Mouse (Mus musculus) neural tube, embryonic 13.5 days (tissue): ENCODE results near the gene Tlr9. TPM values are rescaled to one million over a fixed set of nuclear protein-coding genes. Genes with fewer than 3 reads are reported as not detected.

Source experiments
- ATAC-seq: fragments of 200-750 bp; cut with Nextera tagmentation; 2 replicates; pipeline ENCODE4 v1.8.0; 2017; ENCODE audit warnings: low read depth, mild to moderate bottlenecking, moderate TSS enrichment, moderate library complexity
- H3K27ac ChIP-seq: fragments of 300-500 bp; sonication (generic); replicated peaks from 2 replicates; pipeline ENCODE4 v1.5.1; 2015; ENCODE audit warnings: moderate library complexity, mild to moderate bottlenecking, inconsistent platforms
- H3K27me3 ChIP-seq: fragments of 300-500 bp; sonication (generic); 2 replicates; pipeline ENCODE4 v1.6.1; 2015; ENCODE audit warnings: mild to moderate bottlenecking, inconsistent platforms
- H3K36me3 ChIP-seq: fragments of 300-500 bp; sonication (generic); 2 replicates; pipeline ENCODE4 v1.6.1; 2015; ENCODE audit warnings: mild to moderate bottlenecking, inconsistent platforms
- H3K4me1 ChIP-seq: fragments of 300-500 bp; sonication (generic); replicated peaks from 2 replicates; pipeline ENCODE4 v1.6.1; 2015; ENCODE audit warnings: inconsistent platforms
- H3K4me2 ChIP-seq: fragments of 300-500 bp; sonication (generic); 2 replicates; pipeline ENCODE4 v1.6.1; 2015; ENCODE audit warnings: inconsistent platforms, mild to moderate bottlenecking, moderate library complexity
- H3K4me3 ChIP-seq: fragments of 300-500 bp; sonication (generic); 2 replicates; pipeline ENCODE4 v1.5.1; 2015; ENCODE audit warnings: mild to moderate bottlenecking, inconsistent platforms
- H3K9ac ChIP-seq: fragments of 300-500 bp; sonication (generic); 2 replicates; pipeline ENCODE4 v1.6.1; 2015; ENCODE audit warnings: moderate library complexity, mild to moderate bottlenecking, inconsistent platforms
- H3K9me3 ChIP-seq: fragments of 300-500 bp; sonication (generic); 2 replicates; pipeline ENCODE4 v1.6.1; 2016; ENCODE audit warnings: inconsistent platforms
- WGBS: fragments of 180-500 bp; shearing (Covaris S2); methylation state at CpG from one replicate; pipeline ENCODE4 v1.1.7; 2015; 5-methylcytosine and 5-hydroxymethylcytosine counted together
- polyA plus RNA-seq: library from polyadenylated mRNA; unstranded; fragments of >200 nt; fragmentation: Nextera tagmentation; extraction: Ambion mirVana; gene quantifications from 2 replicates; pipeline ENCODE4 v1.2.1, GENCODE M21; 2015

Tlr9 gene
- polyA plus RNA-seq, 1 experiment from 2014 or later = not detected

DNA sequence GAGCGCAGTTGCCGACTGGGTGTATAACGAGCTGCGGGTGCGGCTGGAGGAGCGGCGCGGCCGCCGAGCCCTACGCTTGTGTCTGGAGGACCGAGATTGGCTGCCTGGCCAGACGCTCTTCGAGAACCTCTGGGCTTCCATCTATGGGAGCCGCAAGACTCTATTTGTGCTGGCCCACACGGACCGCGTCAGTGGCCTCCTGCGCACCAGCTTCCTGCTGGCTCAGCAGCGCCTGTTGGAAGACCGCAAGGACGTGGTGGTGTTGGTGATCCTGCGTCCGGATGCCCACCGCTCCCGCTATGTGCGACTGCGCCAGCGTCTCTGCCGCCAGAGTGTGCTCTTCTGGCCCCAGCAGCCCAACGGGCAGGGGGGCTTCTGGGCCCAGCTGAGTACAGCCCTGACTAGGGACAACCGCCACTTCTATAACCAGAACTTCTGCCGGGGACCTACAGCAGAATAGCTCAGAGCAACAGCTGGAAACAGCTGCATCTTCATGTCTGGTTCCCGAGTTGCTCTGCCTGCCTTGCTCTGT lies 3.8 kb downstream of the Tlr9 start:
- Histone ChIP-seq H3K9me3 (no peaks in the 10 kb centered on the region), H3K4me1 (peaks cover 9% of the 10 kb centered on the region), H3K36me3 (no peaks in the 10 kb centered on the region), H3K4me2 (peak overlapping the region; percentile 65), H3K27me3 (peaks cover 17% of the 10 kb centered on the region), H3K27ac (no peak overlapping the region), H3K9ac (peak overlapping the region; percentile 66), H3K4me3 (peak overlapping the region; percentile 33)
- 4% methylated on average over 34 of the region's 34 CpGs for WGBS
- ATAC-seq = peak; percentile 72

DNA sequence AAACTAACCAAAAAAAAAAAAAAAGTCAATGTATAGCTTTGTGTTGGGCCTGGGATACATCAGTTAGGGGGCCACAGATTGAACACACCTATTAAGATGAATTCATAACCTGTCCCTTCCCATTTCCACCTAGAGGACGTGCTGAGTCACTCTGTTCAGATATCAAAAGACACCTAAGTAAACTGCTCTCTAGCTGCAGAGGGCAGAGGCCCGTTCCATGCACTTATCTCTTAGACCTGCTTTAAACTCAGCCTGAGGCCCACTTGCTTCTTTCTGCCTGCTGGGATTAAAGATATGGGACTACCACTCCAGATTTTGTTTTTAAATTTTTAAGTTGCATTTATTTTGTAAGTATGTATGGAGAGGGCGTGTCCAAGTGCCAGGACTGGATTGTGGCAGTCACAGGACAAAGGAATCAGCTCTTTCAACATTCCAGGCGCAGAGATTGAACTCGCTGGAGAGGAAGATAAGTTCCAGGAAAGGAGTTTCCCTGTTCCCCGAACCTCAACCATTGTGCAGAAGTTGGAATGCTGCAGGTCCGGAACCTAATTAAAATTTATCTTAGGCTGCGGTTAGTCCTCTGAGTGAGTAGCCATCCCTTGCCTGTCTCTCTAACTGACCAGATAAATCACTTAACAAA lies 5.5 kb downstream of the Tlr9 start:
- H3K9ac ChIP-seq = no peak overlapping the region
- peaks cover 17% of the 10 kb centered on the region for H3K27me3 ChIP-seq
- no peak overlapping the region for H3K4me3 ChIP-seq
- WGBS = 77% methylated on average over 8 of the region's 8 CpGs
- peaks cover 7% of the 10 kb centered on the region for H3K36me3 ChIP-seq
- H3K4me1 ChIP-seq = peaks cover 9% of the 10 kb centered on the region
- no peak for ATAC-seq
- H3K27ac ChIP-seq = no peak overlapping the region
- no peak overlapping the region for H3K4me2 ChIP-seq
- H3K9me3 ChIP-seq = no peaks in the 10 kb centered on the region

DNA sequence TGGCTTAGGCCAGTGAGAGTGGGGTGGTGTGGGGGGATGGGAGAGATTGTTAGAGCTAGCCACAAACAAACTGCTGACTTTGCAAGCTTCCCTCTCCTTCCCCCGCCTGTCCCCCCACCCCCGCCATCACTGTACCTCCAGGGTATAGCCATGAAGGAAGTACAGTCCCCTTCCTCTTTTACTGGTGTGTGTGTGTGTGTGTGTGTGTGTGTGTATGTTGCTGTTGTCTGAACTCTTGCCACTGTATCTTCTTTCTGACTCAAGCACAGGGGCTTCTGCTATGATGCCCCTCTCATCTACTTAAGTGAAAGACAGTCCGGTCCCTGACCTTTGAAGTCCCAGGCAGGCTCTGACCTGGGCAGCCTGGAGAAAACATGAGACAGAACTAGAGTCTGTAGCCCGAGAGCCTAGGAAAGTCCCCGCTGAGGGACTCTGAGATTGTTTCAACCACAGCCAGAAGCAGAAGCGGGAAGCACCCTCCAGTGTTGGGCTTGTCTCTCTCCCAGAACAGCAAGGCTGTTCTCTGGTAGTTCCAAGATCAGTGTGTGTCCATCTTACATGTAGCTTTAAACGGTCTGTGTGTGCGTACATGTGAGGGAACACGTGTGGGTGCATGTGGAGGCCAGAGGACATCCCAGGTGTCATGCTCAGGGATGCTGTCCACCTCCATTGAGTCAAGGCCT lies 7.8 kb downstream of the Tlr9 start:
- Histone ChIP-seq H3K27ac (no peak overlapping the region; the same call in 1 of the 2 replicates), H3K27me3 (peaks cover 7% of the 10 kb centered on the region), H3K9ac (no peak overlapping the region), H3K36me3 (peaks cover 30% of the 10 kb centered on the region), H3K4me3 (no peak overlapping the region), H3K4me2 (no peak overlapping the region), H3K9me3 (no peaks in the 10 kb centered on the region), H3K4me1 (peaks cover 9% of the 10 kb centered on the region)
- 83% methylated on average over 9 of the region's 9 CpGs for WGBS
- ATAC-seq = no peak

DNA sequence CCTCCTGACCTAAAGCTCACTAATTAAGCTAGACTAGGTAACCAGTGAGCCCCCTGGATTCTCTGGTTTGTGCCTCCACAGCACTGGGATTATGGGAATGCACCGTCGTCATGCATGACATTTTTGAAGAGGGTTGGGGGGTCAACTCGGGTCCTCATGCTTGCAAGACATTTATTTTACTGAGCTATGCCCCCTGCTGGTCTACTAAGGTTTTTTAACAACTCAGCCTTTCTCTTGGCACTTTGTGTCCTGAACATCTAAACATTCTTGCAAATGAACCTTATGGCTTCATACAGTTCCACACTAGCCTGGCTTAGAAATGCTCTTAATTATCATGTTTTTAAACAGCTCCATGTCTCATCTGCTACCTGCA lies 8.3 kb downstream of the Tlr9 start:
- H3K27ac ChIP-seq = no peak overlapping the region
- no peaks in the 10 kb centered on the region for H3K9me3 ChIP-seq
- peaks cover 2% of the 10 kb centered on the region; the same call in 1 of the 2 replicates for H3K27me3 ChIP-seq
- H3K4me3 ChIP-seq = no peak overlapping the region
- no peak for ATAC-seq
- peaks cover 36% of the 10 kb centered on the region for H3K36me3 ChIP-seq
- H3K4me1 ChIP-seq = peaks cover 8% of the 10 kb centered on the region
- WGBS = 70% methylated on average over 3 of the region's 3 CpGs
- no peak overlapping the region for H3K9ac ChIP-seq
- H3K4me2 ChIP-seq = no peak overlapping the region

DNA sequence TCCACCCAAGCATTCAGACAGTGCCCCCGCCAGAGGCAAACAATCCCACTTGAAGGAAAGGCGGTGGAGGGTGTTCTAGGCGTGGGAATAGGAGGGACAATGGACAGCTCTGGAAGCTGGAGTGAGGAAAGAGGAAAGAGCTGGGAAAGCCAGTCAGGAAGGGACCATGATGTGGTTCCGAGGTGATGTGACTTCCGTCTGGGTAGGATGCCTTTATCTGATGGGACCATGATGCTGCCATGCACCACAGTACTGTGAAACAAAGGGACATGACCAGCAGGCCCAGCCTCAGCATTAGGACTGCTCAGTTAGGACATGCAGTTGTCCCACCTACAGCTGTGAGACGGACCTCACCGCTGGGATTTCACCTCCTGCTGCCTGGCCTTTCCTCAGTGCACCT lies 8.8 kb downstream of the Tlr9 start:
- Histone ChIP-seq H3K4me2 (no peak overlapping the region), H3K36me3 (peaks cover 41% of the 10 kb centered on the region), H3K9ac (no peak overlapping the region), H3K27ac (no peak overlapping the region), H3K27me3 (no peaks in the 10 kb centered on the region), H3K4me3 (no peak overlapping the region), H3K9me3 (no peaks in the 10 kb centered on the region), H3K4me1 (peaks cover 3% of the 10 kb centered on the region; the same call in 1 of the 2 replicates)
- no peak for ATAC-seq
- 85% methylated on average over 7 of the region's 7 CpGs for WGBS

DNA sequence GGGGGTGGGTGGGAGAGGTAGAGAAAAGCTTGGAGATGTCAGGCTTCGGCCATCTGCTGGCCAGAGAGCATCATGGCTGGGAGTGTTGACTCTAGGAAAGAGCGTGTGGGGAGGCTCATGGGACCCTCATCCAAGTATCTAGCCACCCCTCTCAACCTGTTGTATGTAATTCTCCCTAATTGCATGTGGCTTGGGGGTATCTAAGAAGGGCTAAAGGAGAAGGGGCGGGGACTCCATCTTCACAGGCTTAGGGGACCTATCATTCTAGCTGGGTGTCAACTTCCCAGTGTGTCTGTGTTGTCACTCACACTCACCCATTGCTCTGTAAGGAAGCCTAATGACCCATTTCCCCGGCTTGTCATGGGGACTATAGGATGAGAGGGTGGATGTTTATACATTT lies 9.4 kb downstream of the Tlr9 start:
- no peak for ATAC-seq
- no peak overlapping the region for H3K9ac ChIP-seq
- no peaks in the 10 kb centered on the region for H3K27me3 ChIP-seq
- no peak overlapping the region for H3K27ac ChIP-seq
- H3K4me3 ChIP-seq = no peak overlapping the region
- no peaks in the 10 kb centered on the region for H3K4me1 ChIP-seq
- H3K36me3 ChIP-seq = peaks cover 46% of the 10 kb centered on the region
- WGBS = 95% methylated on average over 4 of the region's 4 CpGs
- no peak overlapping the region for H3K4me2 ChIP-seq
- no peaks in the 10 kb centered on the region for H3K9me3 ChIP-seq

DNA sequence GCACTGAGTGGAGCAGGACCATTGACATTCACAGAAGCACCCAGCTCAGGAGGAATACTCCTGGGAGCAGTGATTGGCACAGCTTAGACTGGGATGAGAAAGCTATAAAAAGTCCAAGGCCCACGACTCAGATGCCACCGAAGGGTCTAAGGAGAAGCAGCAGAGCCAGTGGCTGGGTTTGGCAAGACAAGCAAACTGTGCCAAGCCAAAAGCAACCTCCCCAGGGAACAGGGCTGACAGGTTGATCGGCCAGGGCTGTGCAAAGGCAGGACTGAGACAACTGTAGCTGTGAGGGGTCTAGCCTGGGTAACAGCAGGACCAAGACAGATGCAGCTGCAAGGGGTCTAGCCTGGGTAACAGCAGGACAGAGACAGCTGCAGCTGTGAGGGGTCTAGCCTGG lies 10.6 kb downstream of the Tlr9 start:
- Histone ChIP-seq H3K9me3 (no peaks in the 10 kb centered on the region), H3K36me3 (peaks cover 58% of the 10 kb centered on the region), H3K27ac (no peak overlapping the region), H3K9ac (no peak overlapping the region), H3K4me3 (no peak overlapping the region), H3K4me1 (no peaks in the 10 kb centered on the region), H3K27me3 (no peaks in the 10 kb centered on the region), H3K4me2 (no peak overlapping the region)
- 92% methylated on average over 3 of the region's 3 CpGs for WGBS
- no peak for ATAC-seq

DNA sequence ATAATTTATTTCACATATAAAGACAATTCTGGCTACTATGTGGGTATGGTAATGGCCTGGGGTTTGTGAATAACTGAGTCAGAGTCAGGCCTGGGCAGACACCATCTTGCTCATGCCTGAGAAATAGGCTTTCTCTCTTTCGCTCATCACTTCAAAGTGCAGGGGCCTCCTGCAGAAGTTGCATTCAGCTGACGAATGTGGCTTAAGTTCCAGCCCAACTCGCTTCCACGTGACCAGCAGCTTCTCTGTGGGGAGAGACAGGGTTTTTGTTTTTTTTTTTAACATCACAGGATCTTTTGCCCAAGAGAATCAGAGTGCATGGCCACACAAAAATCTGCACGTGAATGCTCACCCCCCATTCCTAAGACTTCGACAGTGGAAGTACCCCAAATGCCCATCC lies 11.6 kb downstream of the Tlr9 start:
- no peaks in the 10 kb centered on the region for H3K9me3 ChIP-seq
- no peak overlapping the region for H3K27ac ChIP-seq
- no peaks in the 10 kb centered on the region for H3K4me1 ChIP-seq
- no peak for ATAC-seq
- H3K36me3 ChIP-seq = peaks cover 68% of the 10 kb centered on the region
- H3K27me3 ChIP-seq = no peaks in the 10 kb centered on the region
- no peak overlapping the region for H3K4me3 ChIP-seq
- no peak overlapping the region for H3K9ac ChIP-seq
- WGBS = 75% methylated on average over 6 of the region's 6 CpGs
- H3K4me2 ChIP-seq = no peak overlapping the region

DNA sequence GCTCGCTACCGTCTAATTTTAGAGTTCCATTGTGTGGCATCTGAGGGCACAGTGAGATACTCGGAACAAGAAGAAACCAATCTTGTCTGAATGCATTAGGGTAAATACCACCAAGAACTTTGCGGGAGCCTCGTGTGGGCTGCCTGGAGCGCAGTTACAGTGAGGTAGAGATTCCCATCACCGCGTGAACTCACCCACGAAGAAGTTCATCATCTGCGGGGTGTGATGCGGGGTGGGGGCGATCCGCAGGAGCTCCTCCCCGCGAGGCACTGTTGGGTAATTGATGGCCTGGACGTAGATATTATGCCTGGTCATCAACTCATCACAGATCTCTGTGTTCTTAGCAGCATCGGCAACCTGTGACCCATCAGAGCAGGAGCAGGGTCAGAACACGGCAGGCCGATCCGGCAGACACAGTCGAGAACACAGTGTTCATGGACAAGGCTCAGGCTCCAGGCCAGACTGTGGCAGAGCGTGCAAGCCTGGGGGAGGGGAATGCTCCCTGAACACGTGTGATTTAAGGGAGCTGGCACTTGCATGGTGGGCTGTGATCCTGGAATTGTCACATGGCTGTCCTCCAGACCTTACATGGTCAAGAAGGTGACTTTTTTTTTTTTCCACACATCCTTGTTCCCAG lies 12.9 kb downstream of the Tlr9 start:
- Histone ChIP-seq H3K9ac (no peak overlapping the region), H3K4me3 (no peak overlapping the region), H3K27me3 (no peaks in the 10 kb centered on the region), H3K27ac (no peak overlapping the region), H3K4me2 (no peak overlapping the region), H3K9me3 (no peaks in the 10 kb centered on the region), H3K4me1 (no peaks in the 10 kb centered on the region), H3K36me3 (peaks cover 81% of the 10 kb centered on the region)
- ATAC-seq = no peak
- 85% methylated on average over 23 of the region's 23 CpGs for WGBS

DNA sequence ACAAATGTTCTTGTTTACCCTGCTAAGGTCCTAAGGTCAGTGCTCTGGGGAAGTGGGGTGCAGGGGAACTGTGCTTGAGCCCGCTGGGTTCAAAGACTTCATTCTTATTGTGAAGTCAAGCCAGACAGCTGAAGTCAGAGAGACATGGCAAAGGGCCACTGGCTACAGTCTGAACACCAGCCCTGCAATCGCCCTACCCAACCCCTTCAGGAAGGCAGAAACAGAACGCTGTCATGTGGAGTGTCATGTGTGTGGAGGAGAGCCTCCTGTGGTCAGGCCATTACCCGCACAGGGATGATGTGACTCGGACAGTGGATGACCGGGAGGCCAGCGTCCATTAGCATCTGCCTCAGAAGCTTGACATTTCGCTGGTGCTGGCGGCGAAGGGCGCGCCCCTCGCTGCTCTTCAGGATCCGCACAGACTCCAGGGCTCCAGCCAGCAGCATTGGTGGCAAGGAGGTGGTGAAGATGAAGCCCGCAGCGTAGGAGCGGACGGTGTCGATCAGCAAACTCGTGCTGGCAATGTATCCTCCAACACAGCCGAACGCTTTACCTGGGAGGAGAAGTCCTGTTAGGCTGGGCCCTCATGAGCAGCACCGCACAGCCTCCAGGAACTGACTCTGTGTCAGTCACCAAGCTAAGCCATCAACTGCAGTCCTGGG lies 13.9 kb downstream of the Tlr9 start:
- no peak for ATAC-seq
- 94% methylated on average over 23 of the region's 23 CpGs for WGBS
- Histone ChIP-seq H3K27ac (no peak overlapping the region), H3K36me3 (peaks cover 91% of the 10 kb centered on the region), H3K4me3 (no peak overlapping the region), H3K4me1 (no peaks in the 10 kb centered on the region), H3K4me2 (no peak overlapping the region), H3K9ac (no peak overlapping the region), H3K27me3 (no peaks in the 10 kb centered on the region), H3K9me3 (no peaks in the 10 kb centered on the region)

DNA sequence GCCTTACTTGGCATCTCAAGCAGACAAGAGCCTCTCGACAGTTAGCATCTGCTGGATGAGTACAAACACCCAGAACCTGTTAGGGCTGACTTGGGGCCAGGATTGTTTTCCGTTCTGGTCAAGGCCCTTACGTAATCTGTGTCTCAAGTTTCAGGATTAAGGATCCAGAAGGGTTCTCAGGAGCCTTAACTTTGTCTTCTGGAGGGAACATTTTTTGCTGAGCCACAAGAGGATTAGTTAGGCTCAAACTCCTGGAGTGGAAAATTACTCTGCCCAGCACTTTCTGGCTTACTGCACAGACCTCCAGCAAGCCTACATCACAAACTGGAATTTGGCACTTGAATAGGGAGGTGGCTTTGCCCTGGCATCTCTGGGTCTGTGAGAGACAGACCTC lies 14.4 kb downstream of the Tlr9 start:
- 88% methylated on average over 3 of the region's 3 CpGs for WGBS
- Histone ChIP-seq H3K27ac (no peak overlapping the region), H3K27me3 (no peaks in the 10 kb centered on the region), H3K4me3 (no peak overlapping the region), H3K4me1 (no peaks in the 10 kb centered on the region), H3K36me3 (peaks cover 96% of the 10 kb centered on the region), H3K4me2 (no peak overlapping the region), H3K9ac (no peak overlapping the region), H3K9me3 (no peaks in the 10 kb centered on the region)
- ATAC-seq = no peak

DNA sequence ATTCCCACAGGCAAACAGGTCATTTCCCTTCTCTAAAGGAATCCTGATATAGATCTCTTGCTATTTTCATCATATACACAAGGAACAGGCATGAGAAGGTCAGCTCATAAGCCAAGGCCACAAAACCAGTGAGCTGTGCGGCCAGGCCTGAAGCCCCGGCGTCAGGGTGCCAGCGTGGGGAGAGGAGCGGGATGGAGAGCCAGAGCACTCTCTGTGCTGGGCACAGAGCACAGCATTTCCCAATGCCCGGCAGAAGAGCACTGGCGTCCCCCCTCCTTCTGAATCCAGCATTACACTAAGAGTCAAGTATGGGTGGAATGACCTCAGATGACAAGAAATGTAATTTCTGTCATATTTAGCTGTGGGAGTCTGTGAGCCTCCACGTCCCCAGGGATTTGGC lies 15.0 kb downstream of the Tlr9 start:
- no peak overlapping the region for H3K4me2 ChIP-seq
- no peak for ATAC-seq
- H3K27ac ChIP-seq = no peak overlapping the region
- H3K9ac ChIP-seq = no peak overlapping the region
- H3K4me3 ChIP-seq = no peak overlapping the region
- no peaks in the 10 kb centered on the region for H3K4me1 ChIP-seq
- H3K9me3 ChIP-seq = no peaks in the 10 kb centered on the region
- 94% methylated on average over 8 of the region's 8 CpGs for WGBS
- peaks cover 100% of the 10 kb centered on the region for H3K36me3 ChIP-seq
- H3K27me3 ChIP-seq = no peaks in the 10 kb centered on the region
